Mouse (Mus musculus) brain, adult 10 weeks (tissue): ENCODE data around the gene Fam71e1. TPM values are rescaled to one million over a fixed set of nuclear protein-coding genes. Genes with fewer than 3 reads are reported as not detected.

ENCODE experiments used
- polyA plus RNA-seq: library from polyadenylated mRNA; stranded (reverse); fragments of 350-450 nt; fragmentation: Illumina TruSeq; extraction: RNeasy Lipid Tissue Mini Kit (QIAGEN cat#74804); gene quantifications from one replicate; pipeline ENCODE4 v1.2.3, GENCODE M21; 2015; ENCODE audit warnings: low read depth, low replicate concordance

The Fam71e1 gene
- polyA plus RNA-seq = 11.4 TPM

DNA sequence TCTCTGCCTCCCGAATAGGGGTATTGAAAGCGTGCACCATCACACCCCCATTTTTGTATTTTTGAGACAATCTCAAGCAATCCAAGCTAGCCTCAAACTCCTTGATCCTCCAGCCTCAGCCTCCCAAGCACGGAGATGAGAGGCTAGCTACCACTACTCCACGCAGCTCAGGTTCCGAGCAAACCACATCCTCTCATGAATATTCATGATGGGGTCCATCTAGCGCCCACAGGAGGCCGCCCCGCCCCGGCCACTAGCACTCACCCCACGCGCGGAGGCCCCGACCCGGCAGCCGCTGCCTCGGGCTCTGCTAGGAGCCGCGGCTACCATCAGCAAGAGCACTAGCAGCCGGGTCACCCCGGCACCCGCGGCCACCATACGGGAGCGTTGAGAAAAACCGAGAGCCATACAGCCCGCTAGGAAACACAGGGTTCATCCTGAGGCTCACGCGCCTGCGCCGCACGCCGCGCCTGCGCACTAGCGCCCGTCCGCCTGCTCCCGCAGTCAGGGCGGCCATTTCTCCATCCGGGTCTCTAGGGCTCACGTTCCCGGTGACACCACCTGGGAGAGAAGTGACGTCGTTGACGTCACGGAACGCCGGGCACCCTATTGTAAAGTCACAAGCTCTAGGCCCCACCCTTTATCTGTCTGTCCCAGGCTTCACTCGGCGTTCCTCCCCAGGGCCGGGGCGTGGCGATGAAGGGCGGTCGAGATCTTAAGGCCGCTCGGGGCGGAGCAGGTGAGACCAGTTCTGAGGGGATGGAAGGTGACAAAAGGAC is at the start of gene Fam71e1, which contains the start of gene Emc10:
Fam71e1 (plus strand) TSS at position 590 of the 779 bp plus-strand sequence.
Emc10 (minus strand) TSS at position 538 of the 779 bp plus-strand sequence.

DNA sequence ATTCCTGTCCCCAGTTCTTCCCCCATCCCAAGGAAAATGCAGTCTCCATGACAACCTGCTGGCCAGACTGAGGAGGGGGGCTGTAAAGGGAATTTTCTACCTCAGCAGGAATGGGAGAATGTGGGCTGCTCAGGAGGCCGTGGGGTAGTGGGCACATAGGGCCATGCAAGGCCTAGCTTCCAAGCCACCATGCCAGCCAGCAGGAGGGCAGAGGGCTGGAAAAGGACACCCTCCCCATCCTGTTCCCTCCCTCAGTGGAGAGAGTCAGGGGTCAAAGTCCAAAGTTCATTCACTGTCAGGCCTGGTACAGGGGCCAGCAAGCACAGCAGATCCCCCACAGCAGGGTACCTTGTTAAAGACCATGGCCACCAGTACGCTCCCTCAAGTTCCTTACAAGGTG is 31.3 kb upstream of the Fam71e1 start, which contains the start of gene Aspdh:
Aspdh (plus strand) TSS at position 281 of the 400 bp plus-strand sequence.

DNA sequence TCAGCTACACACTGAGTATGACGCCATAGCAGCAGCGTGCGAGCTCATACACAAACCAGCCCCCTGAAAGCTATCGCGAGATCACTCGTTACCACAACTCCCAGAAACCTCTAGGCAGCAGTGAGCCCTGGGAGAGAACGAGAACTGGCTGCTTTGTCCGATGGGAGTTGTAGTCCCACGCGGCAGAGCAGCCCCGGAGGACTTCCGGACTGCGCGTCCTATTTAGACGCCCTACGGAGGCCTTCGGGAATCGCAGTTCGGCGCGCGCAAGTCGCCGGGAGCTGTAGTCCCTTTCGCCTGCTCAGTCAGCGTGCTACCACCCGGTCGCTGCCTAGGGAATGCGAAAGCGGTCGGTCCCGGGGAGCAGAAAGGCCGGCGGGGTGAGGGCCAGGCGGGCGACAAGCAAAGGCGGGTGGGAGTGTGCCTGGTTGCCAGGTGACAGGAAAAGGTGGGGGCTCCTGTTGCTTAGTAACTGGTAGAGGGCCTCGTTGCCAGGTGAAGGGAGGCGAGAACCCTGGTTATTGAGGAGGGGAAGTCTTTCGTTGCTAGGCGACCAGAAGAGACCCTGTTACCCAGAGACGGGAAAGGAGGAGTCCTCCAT is 28.5 kb upstream of the Fam71e1 start, which contains the start of gene Josd2:
Josd2 (plus strand) TSS at position 170 of the 601 bp plus-strand sequence.

DNA sequence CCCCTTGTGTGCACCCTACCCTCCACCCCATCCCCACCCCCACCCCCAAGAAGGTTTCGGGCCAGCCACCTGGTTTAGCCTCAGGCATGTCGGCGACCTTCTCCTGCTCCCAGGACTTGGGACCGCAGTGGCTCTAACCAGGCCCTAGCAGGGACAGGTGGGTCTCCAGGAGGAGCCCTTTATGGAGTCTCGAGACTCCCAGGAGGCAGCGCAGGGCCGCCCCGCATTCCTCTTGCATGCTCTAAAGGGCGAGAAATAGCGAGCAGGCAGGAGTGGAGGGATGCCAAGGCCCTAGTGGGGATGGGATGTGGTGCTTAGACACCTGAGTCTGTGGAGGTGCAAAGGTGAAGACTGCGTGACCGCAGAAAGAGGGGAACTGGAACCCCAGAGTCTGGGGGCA is 28.1 kb downstream of the Fam71e1 start, which contains the start of gene Mybpc2:
Mybpc2 (minus strand) TSS at position 155 of the 400 bp plus-strand sequence.

DNA sequence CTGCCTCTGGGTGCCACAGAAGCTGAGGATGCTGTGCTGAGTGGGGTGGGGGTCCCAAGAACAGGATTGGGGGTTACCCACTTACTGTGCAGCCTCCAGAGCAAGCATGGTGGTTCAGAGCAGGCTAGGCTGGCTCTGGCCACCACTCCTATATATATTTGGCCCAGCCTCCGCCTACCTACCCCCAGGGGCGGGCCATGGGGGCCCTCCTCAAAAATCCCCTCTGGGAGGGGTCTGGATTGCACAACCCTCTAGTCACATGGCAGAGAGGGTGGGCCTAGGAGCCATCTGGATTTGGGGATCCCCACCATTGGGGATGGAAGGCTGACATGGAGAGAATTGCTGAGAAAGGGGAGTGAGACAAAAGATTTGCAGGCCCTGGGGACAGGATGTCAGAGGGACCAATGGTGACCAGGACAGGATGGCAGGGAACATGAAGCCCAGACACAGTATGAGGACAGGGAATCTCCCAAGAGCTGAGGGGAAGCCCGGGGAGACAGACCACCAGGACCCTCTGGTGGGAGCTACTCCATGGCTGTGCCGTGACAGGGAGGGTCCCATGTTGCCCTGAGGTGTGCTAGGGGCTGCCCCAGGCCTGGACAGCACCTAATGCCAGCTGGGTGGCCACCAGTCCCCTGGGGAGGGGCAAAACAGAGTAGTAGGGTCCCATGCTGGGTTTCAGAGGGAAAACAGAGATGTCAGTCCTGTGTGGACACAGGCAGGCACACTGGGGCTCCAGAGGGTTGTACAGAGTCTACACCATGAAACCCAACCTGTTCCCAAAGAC is 35.8 kb downstream of the Fam71e1 start, which contains the start of gene Spib:
Spib (minus strand) TSS at position 126 of the 787 bp plus-strand sequence.

DNA sequence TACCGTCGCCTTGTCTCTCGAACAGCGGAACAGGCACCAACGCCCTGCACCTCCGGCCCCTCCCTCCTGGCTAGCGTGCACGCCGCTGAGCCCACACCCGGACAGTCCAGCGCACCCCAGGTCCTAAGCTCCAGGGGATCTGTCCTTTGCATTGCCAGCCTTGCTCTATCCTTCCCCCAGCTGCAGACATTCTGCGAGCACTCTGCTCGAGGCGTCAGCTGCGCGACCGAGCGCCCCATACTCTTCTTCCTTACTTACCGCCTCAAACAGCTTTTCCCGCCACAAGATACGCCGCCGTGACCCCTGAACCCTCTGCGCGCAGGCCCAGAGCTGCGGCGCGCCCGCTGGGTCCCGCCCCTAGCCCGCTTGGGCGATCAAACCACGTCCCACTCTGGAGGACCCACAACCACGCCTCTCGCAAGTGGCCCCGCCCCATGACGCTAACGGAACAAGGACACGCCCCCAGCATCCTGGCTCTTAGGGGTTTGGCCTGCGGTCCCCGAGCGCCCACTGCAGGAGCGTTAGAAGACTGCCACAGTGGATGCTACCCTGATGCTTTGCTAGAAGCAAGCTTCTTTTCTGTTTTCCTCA is 52.2 kb downstream of the Fam71e1 start, which contains the start of gene Pold1:
Pold1 (minus strand) TSS at position 353 of the 591 bp plus-strand sequence.

Other genes starting within 250 kb of the Fam71e1 start
- gene 1700028J19Rik, start 249.9 kb upstream of the Fam71e1 start, polyA plus RNA-seq = 1.4 TPM
- 69.9 TPM for gene 2410002F23Rik, start 249.9 kb upstream of the Fam71e1 start, polyA plus RNA-seq
- not detected for gene Acp4, start 239.2 kb upstream of the Fam71e1 start, polyA plus RNA-seq
- not detected for gene Gm15517, start 235.1 kb upstream of the Fam71e1 start, polyA plus RNA-seq
- gene Clec11a, start 189.7 kb upstream of the Fam71e1 start, polyA plus RNA-seq = 3.5 TPM
- gene Shank1, start 186.3 kb upstream of the Fam71e1 start, polyA plus RNA-seq = 128 TPM
- gene Syt3, start 112.5 kb upstream of the Fam71e1 start, polyA plus RNA-seq = 52.4 TPM
- 2.1 TPM for gene 1700008O03Rik, start 110.8 kb upstream of the Fam71e1 start, polyA plus RNA-seq
- gene Lrrc4b, start 67.6 kb upstream of the Fam71e1 start, polyA plus RNA-seq = 115 TPM
- gene Aspdh, start 31.2 kb upstream of the Fam71e1 start, polyA plus RNA-seq = 4.1 TPM
- 128 TPM for gene Josd2, start 28.6 kb upstream of the Fam71e1 start, polyA plus RNA-seq
- 221 TPM for gene Emc10, start 52 bp upstream of the Fam71e1 start, polyA plus RNA-seq
- 0.19 TPM for gene Mybpc2, start 28.1 kb downstream of the Fam71e1 start, polyA plus RNA-seq
- not detected for gene Spib, start 35.5 kb downstream of the Fam71e1 start, polyA plus RNA-seq
- 9.0 TPM for gene Pold1, start 52.3 kb downstream of the Fam71e1 start, polyA plus RNA-seq
- 56.3 TPM for gene Nr1h2, start 57.4 kb downstream of the Fam71e1 start, polyA plus RNA-seq
- not detected for gene Napsa, start 75.8 kb downstream of the Fam71e1 start, polyA plus RNA-seq
- gene Kcnc3, start 94.1 kb downstream of the Fam71e1 start, polyA plus RNA-seq = 68.0 TPM
- gene Myh14, start 174.3 kb downstream of the Fam71e1 start, polyA plus RNA-seq = 18.8 TPM
- not detected for gene Izumo2, start 212.2 kb downstream of the Fam71e1 start, polyA plus RNA-seq